Mouse (Mus musculus) embryonic fibroblast, embryonic 13.5 days (primary cell): Measurements from ENCODE around the gene Ttll5.

Experiments used
- CTCF ChIP-seq: IDR thresholded peaks from 2 replicates; pipeline ENCODE4 v1.5.1; 2011; ENCODE audit warnings: mild to moderate bottlenecking, control low read depth, low read length, moderate library complexity, borderline replicate concordance; ENCODE audit not compliant: insufficient read depth
- POLR2A ChIP-seq: IDR thresholded peaks from 2 replicates; pipeline ENCODE4 v1.6.1; 2011; ENCODE audit warnings: low read depth, mild to moderate bottlenecking, control low read depth, low read length, moderate library complexity

GRCm38 (mm10) chr12:85825822-85826221 is 1.4 kb downstream of the Ttll5 start:
- TF ChIP-seq CTCF (no peak), POLR2A (no peak)
